9 mouse cellular contexts compared by ENCODE assay signal in genomic region chr6:91842897-91843627, GRCm38 (mm10). TPM values are rescaled to one million over a fixed set of nuclear protein-coding genes. Genes with fewer than 3 reads are reported as not detected.
DNase-seq lines count a peak whose midpoint lies in the region; ATAC-seq and TF ChIP-seq lines count a peak whose summit lies in the region.
"Had no signal": no experiment of that assay in that cellular context is flagged by ENCODE, and none has a peak within 500 bp of the region (broad histone marks: within the 10 kb centered on the region; RNA-seq: fewer than 3 reads in every experiment).

No protein-coding gene starts in this region.

- no peaks in the 10 kb centered on the region for H3K36me3 ChIP-seq in heart, adult 2 months (ENCODE audit: control insufficient read depth, insufficient read depth, low read length)
- no peaks in the 10 kb centered on the region for H3K36me3 ChIP-seq in forebrain, embryonic 15.5 days
- H3K36me3 ChIP-seq in liver, embryonic 13.5 days = no peaks in the 10 kb centered on the region

- no peak for TF ChIP-seq POLR2A in heart, adult 2 months (IDR thresholded peaks at IDR 0.05; ENCODE audit: insufficient read depth, low read depth, low read length)

- no peak overlapping the region for H3K9ac ChIP-seq in heart, adult 2 months (ENCODE audit: low read depth, low read length)
- peak overlapping the region; percentile 62 for H3K9ac ChIP-seq in forebrain, embryonic 15.5 days (replicated peaks)
- no peak overlapping the region for H3K9ac ChIP-seq in liver, embryonic 13.5 days

- peaks cover 8% of the 10 kb centered on the region for H3K27me3 ChIP-seq in heart, adult 2 months (ENCODE audit: control insufficient read depth, insufficient read depth, low read length)
- H3K27me3 ChIP-seq in forebrain, embryonic 15.5 days = peaks cover 34% of the 10 kb centered on the region
- H3K27me3 ChIP-seq in liver, embryonic 13.5 days = peaks cover 86% of the 10 kb centered on the region

- H3K79me2 ChIP-seq in heart, adult 2 months (replicated peaks; ENCODE audit: control insufficient read depth, insufficient read depth, low read length) = no peaks in the 10 kb centered on the region

- intact Hi-C loops in heart, adult 2 months (cut with DNase I) = no loop called here
- intact Hi-C loops in gastrocnemius, postnatal 36 days (cut with DNase I) = no loop called here

- H3K4me1 ChIP-seq in heart, adult 2 months (ENCODE audit: control insufficient read depth, insufficient read depth, low read length) = no peaks in the 10 kb centered on the region
- H3K4me1 ChIP-seq in forebrain, embryonic 15.5 days = peaks cover 28% of the 10 kb centered on the region
- peaks cover 7% of the 10 kb centered on the region; the same call in 1 of the 2 replicates for H3K4me1 ChIP-seq in liver, embryonic 13.5 days (replicated peaks)

- 0 out of 2 replicates have a peak, but pooled peaks have one; percentile 3 for TF ChIP-seq CTCF in heart, adult 2 months (IDR thresholded peaks at IDR 0.05)

- 4% methylated on average over 46 of the region's 46 CpGs for WGBS in heart, adult 2 months
- WGBS in forebrain, embryonic 15.5 days = 4% methylated on average over 40 of the region's 46 CpGs
- 5% methylated on average over 46 of the region's 46 CpGs for WGBS in liver, embryonic 13.5 days (ENCODE audit: insufficient replicate concordance)

- peak; percentile 11; the same call in 1 of the 2 replicates for ATAC-seq in forebrain, embryonic 15.5 days (replicated peaks)
- no peak for ATAC-seq in liver, embryonic 13.5 days (ENCODE audit: low read depth)
- ATAC-seq in CD4-positive, CD25-positive, alpha-beta regulatory T cell, adult 4 months = no peak

- H3K4me2 ChIP-seq in forebrain, embryonic 15.5 days (replicated peaks) = peak overlapping the region; percentile 84
- H3K4me2 ChIP-seq in liver, embryonic 13.5 days = peak overlapping the region; percentile 46

- no peak overlapping the region for H3K4me3 ChIP-seq in heart, adult 2 months
- peak overlapping the region; percentile 67 for H3K4me3 ChIP-seq in forebrain, embryonic 15.5 days
- H3K4me3 ChIP-seq in liver, embryonic 13.5 days (replicated peaks) = peak overlapping the region; percentile 43

- no peak for TF ChIP-seq EP300 in heart, adult 2 months (IDR thresholded peaks at IDR 0.05; ENCODE audit: insufficient read depth, low read depth, low read length)

- no peak for DNase-seq in heart, adult 2 months
- DNase-seq in heart, adult 8-10 months (ENCODE audit: low spot score) = no peak
- peak; percentile 56 for DNase-seq in R1 (ENCODE audit: low read depth, low spot score)
- no peak for DNase-seq in liver, embryonic 13.5 days
- no peak for DNase-seq in layer of hippocampus, adult 9-11 months
- no peak for DNase-seq in gastrocnemius, postnatal 36 days

- no peak overlapping the region for H3K27ac ChIP-seq in heart, adult 2 months
- H3K27ac ChIP-seq in forebrain, embryonic 15.5 days (replicated peaks) = no peak overlapping the region
- no peak overlapping the region for H3K27ac ChIP-seq in liver, embryonic 13.5 days

- no peaks in the 10 kb centered on the region for H3K9me3 ChIP-seq in forebrain, embryonic 15.5 days
- H3K9me3 ChIP-seq in liver, embryonic 13.5 days (replicated peaks) = no peaks in the 10 kb centered on the region

RNA-seq across cellular contexts. Expression of gene Grip2, which starts 16.0 kb away (rescaled TPM):
- 10 to 100 TPM in 1 of 2 experiments, 1 to 10 TPM in 1; 8.5 to 12.4 TPM for total RNA-seq in heart, adult 2 months (2021)
- polyA plus RNA-seq in heart, adult 2 months (2012; rRNA removed) = 25.2 and 37.9 TPM in 2 replicates
- total RNA-seq in heart, adult 8-10 months (2022) = 10 to 100 TPM in 1 of 4 experiments, 1 to 10 TPM in 3; 5.2 to 10.4 (median 7.1) TPM
- polyA plus RNA-seq in forebrain, embryonic 15.5 days (2015; fragmentation: Nextera tagmentation; extraction: Ambion mirVana) = 8.7 and 8.9 TPM in 2 replicates
- 0.03 and 0.15 TPM in 2 replicates for polyA plus RNA-seq in liver, embryonic 13.5 days (2015; fragmentation: Nextera tagmentation; extraction: Ambion mirVana)
- under 1 TPM; 0.29 to 0.30 TPM for polyA plus RNA-seq in CD4-positive, CD25-positive, alpha-beta regulatory T cell, adult 4 months (2017; shearing (Covaris generic))
- total RNA-seq in gastrocnemius, postnatal 36 days (2021) = 1 to 10 TPM; 2.4 to 3.3 TPM
- total RNA-seq: MEL had no signal

RNA-seq across cellular contexts. Expression of gene Ccdc174, which starts 34.8 kb away (rescaled TPM):
- 10 to 100 TPM in 1 of 2 experiments, 1 to 10 TPM in 1; 9.0 to 10.1 TPM for total RNA-seq in heart, adult 2 months (2021)
- polyA plus RNA-seq in heart, adult 2 months (2012; rRNA removed) = 2.8 and 4.1 TPM in 2 replicates
- 10 to 100 TPM in 2 of 4 experiments, 1 to 10 TPM in 2; 6.9 to 14.2 (median 9.4) TPM for total RNA-seq in heart, adult 8-10 months (2022)
- 42.6 and 42.9 TPM in 2 replicates for polyA plus RNA-seq in forebrain, embryonic 15.5 days (2015; fragmentation: Nextera tagmentation; extraction: Ambion mirVana)
- 17.5 and 23.0 TPM in 2 replicates for polyA plus RNA-seq in liver, embryonic 13.5 days (2015; fragmentation: Nextera tagmentation; extraction: Ambion mirVana)
- 10 to 100 TPM; 37.9 to 54.0 TPM for polyA plus RNA-seq in CD4-positive, CD25-positive, alpha-beta regulatory T cell, adult 4 months (2017; shearing (Covaris generic))
- total RNA-seq in gastrocnemius, postnatal 36 days (2021) = 1 to 10 TPM; 7.2 to 8.2 TPM

RNA-seq across cellular contexts. Expression of gene 4930590J08Rik, which starts 59.5 kb away (rescaled TPM):
- total RNA-seq in heart, adult 2 months (2021) = under 1 TPM; 0.52 to 0.78 TPM
- 0.43 and 0.94 TPM in 2 replicates for polyA plus RNA-seq in heart, adult 2 months (2012; rRNA removed)
- under 1 TPM; 0.14 to 0.83 (median 0.63) TPM for total RNA-seq in heart, adult 8-10 months (2022)
- 0.89 and 1.3 TPM in 2 replicates for polyA plus RNA-seq in forebrain, embryonic 15.5 days (2015; fragmentation: Nextera tagmentation; extraction: Ambion mirVana)
- polyA plus RNA-seq in liver, embryonic 13.5 days (2015; fragmentation: Nextera tagmentation; extraction: Ambion mirVana) = 0.07 TPM in 1 of 2 replicates, not detected in the other
- 1 to 10 TPM in 1 of 2 experiments, under 1 TPM in 1; 0.20 to 1.1 TPM for polyA plus RNA-seq in CD4-positive, CD25-positive, alpha-beta regulatory T cell, adult 4 months (2017; shearing (Covaris generic))
- 1 to 10 TPM in 1 of 2 experiments, under 1 TPM in 1; 0.81 to 1.1 TPM for total RNA-seq in gastrocnemius, postnatal 36 days (2021)
